Mouse (Mus musculus): ENCODE measurements around the gene Col25a1. TPM values are rescaled to one million over a fixed set of nuclear protein-coding genes. Genes with fewer than 3 reads are reported as not detected.
A peak's percentile ranks its signal among the peaks of the same experiment; 100 is the strongest.

Col25a1 gene
- total and polyA plus RNA-seq, 2 experiments from 2014 or later, result 10.6 to 28.0 TPM

DNA sequence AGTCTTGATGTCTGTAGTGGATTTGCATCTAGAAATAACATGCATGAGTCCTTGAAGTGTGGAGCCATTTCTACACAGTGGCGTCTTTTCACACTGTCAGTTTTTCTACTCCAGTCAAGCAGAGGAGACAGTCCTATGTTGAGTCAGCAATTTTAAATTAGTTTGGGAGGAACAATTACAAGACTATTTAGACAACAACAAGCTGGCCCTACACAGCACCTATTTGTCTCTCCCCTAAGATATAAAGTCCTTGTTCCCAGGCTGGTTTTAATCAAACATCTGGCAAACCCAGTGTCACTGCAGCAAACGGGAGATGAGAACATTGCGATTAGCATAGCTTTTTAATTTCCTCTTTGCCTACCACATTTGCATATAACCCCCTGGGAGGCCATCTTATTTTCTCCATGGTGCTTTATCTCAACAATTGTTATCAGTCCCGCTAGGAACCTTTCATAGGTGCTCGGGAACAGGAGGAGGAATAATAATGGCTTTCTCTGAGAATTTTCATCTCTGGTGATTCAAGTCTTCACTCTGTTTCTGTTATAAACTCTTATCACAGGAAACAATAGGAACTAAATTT, 37.1 kb upstream of the Col25a1 start:
- 43% methylated on average over 5 of the region's 5 CpGs for WGBS
- H3K4me3 ChIP-seq (ENCODE audit: low read depth, low read length), result no peak overlapping the region
- no peak for TF ChIP-seq CTCF (IDR thresholded peaks at IDR 0.05)
- H3K9me3 ChIP-seq (ENCODE audit: low read length), result no peaks in the 10 kb centered on the region
- no peak overlapping the region for H3K27ac ChIP-seq (ENCODE audit: low read depth, low read length)
- H3K36me3 ChIP-seq (ENCODE audit: insufficient read depth, low read length), result no peaks in the 10 kb centered on the region
- ATAC-seq (ENCODE audit: low FRiP score), result no peak
- no peak overlapping the region for H3K4me2 ChIP-seq (ENCODE audit: low read depth, low read length, poor library complexity, severe bottlenecking)
- no peaks in the 10 kb centered on the region for H3K4me1 ChIP-seq (ENCODE audit: insufficient read depth, low read length)
- DNase-seq (ENCODE audit: low spot score), result no peak
- no peaks in the 10 kb centered on the region for H3K27me3 ChIP-seq (ENCODE audit: insufficient read depth, low read length)
- no peak overlapping the region for H3K9ac ChIP-seq (replicated peaks; ENCODE audit: low read length, poor library complexity, severe bottlenecking)

DNA sequence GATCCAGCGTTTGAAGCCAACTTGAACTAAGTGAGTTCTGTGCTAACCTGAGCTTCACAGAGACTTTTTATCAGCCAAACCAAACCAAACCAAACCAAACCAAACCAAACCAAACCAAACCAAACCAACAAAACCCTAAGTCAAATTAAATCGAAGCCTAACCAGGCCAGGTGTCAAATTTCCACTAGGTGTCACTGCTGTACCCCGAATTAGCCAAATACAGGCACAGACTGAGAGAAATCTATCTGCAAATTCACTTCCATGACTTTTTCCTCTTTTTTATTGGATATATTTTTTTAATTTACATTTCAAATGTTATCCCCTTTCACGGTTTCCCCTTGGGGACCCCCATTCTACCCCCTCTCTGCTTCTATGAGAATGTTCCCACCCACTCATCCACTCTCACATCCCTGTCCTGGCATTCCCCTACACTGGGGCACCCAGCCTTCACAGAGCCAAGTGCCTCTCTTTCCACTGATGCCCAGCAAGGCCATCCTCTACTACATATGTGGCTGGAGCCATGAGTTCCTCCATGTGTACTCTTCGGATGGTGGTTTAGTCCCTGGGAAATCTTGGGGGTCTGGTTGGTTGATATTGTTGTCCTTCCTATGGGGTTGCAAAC, 36.0 kb upstream of the Col25a1 start:
- Histone ChIP-seq H3K36me3 (ENCODE audit: insufficient read depth, low read length) (no peaks in the 10 kb centered on the region), H3K27me3 (ENCODE audit: insufficient read depth, low read length) (no peaks in the 10 kb centered on the region), H3K4me2 (ENCODE audit: low read depth, low read length, poor library complexity, severe bottlenecking) (no peak overlapping the region), H3K27ac (ENCODE audit: low read depth, low read length) (no peak overlapping the region), H3K9me3 (ENCODE audit: low read length) (no peaks in the 10 kb centered on the region), H3K4me3 (ENCODE audit: low read depth, low read length) (no peak overlapping the region), H3K9ac (replicated peaks; ENCODE audit: low read length, poor library complexity, severe bottlenecking) (no peak overlapping the region), H3K4me1 (ENCODE audit: insufficient read depth, low read length) (no peaks in the 10 kb centered on the region)
- TF ChIP-seq CTCF (IDR thresholded peaks at IDR 0.05), result peak; percentile 90
- ATAC-seq (ENCODE audit: low FRiP score) (peak; percentile 49; the same call in 1 of the 2 replicates), DNase-seq (ENCODE audit: low spot score) (peak; percentile 67)
- 45% methylated on average over 5 of the region's 5 CpGs for WGBS

DNA sequence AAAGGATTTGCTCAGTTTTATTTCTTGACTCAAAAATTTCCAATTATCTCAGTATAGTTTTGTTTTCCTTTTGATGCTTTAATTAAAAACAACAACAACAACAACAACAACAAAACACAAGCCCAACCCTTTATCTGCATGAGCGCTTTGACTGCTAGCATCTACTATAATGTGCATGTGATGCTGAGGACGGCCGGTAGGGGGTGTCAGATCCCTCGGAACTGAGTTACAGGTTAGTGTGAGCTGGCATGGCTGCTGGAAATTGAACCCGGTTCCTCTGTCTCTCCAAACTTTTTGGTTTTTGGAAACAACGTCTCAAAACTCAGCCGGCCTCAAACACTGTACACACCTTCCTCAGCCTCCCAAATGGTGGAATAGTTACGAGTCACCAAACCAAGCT, 27.8 kb upstream of the Col25a1 start:
- peak; percentile 44 for TF ChIP-seq CTCF (IDR thresholded peaks at IDR 0.05)
- 79% methylated on average over 8 of the region's 8 CpGs for WGBS

GRCm38 (mm10) chr3:130104471-130104870, 26.8 kb upstream of the Col25a1 start:
- Histone ChIP-seq H3K9ac (replicated peaks; ENCODE audit: low read length, poor library complexity, severe bottlenecking) (no peak overlapping the region), H3K27ac (ENCODE audit: low read depth, low read length) (no peak overlapping the region), H3K9me3 (ENCODE audit: low read length) (no peaks in the 10 kb centered on the region), H3K4me3 (ENCODE audit: low read depth, low read length) (no peak overlapping the region), H3K4me2 (ENCODE audit: low read depth, low read length, poor library complexity, severe bottlenecking) (no peak overlapping the region), H3K27me3 (ENCODE audit: insufficient read depth, low read length) (no peaks in the 10 kb centered on the region), H3K36me3 (ENCODE audit: insufficient read depth, low read length) (no peaks in the 10 kb centered on the region), H3K4me1 (ENCODE audit: insufficient read depth, low read length) (no peaks in the 10 kb centered on the region)
- ATAC-seq (ENCODE audit: low FRiP score), result no peak
- WGBS, result 88% methylated on average over 9 of the region's 9 CpGs
- TF ChIP-seq CTCF (IDR thresholded peaks at IDR 0.05), result no peak
- no peak for DNase-seq (ENCODE audit: low spot score)

More for the DNA sequence above, 27.8 kb upstream of the Col25a1 start:
- Histone ChIP-seq H3K36me3 (ENCODE audit: insufficient read depth, low read length) (no peaks in the 10 kb centered on the region), H3K27ac (ENCODE audit: low read depth, low read length) (no peak overlapping the region), H3K9ac (replicated peaks; ENCODE audit: low read length, poor library complexity, severe bottlenecking) (no peak overlapping the region), H3K4me1 (ENCODE audit: insufficient read depth, low read length) (no peaks in the 10 kb centered on the region), H3K9me3 (ENCODE audit: low read length) (no peaks in the 10 kb centered on the region), H3K4me3 (ENCODE audit: low read depth, low read length) (no peak overlapping the region), H3K4me2 (ENCODE audit: low read depth, low read length, poor library complexity, severe bottlenecking) (no peak overlapping the region), H3K27me3 (ENCODE audit: insufficient read depth, low read length) (no peaks in the 10 kb centered on the region)
- ATAC-seq (ENCODE audit: low FRiP score) (no peak), DNase-seq (ENCODE audit: low spot score) (no peak)

DNA sequence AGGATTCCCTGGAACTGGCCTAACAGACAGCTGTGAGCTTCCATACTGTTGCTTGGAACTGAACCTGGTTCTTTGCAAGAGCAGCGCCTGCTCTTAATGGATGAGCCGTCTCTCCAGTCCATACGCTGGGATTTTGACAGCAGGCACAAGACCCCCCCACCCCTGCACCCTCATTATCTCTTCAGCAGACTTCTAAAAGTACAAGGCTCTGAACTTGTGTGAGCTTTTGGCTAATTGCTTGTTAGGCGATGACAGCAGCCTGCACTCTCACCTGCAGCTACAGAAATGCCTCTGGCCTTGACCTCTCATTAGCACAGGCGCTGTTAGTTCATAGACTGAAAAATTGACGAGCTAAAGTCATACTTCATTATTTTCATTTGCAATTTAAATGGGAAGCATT, 14.4 kb upstream of the Col25a1 start:
- no peaks in the 10 kb centered on the region for H3K27me3 ChIP-seq (ENCODE audit: insufficient read depth, low read length)
- no peak overlapping the region for H3K4me3 ChIP-seq (ENCODE audit: low read depth, low read length)
- no peak for TF ChIP-seq CTCF (IDR thresholded peaks at IDR 0.05)
- no peaks in the 10 kb centered on the region for H3K4me1 ChIP-seq (ENCODE audit: insufficient read depth, low read length)
- H3K9ac ChIP-seq (replicated peaks; ENCODE audit: low read length, poor library complexity, severe bottlenecking), result no peak overlapping the region
- whole genome bisulfite sequencing, result 74% methylated on average over 6 of the region's 6 CpGs
- H3K27ac ChIP-seq (ENCODE audit: low read depth, low read length), result no peak overlapping the region
- no peaks in the 10 kb centered on the region for H3K36me3 ChIP-seq (ENCODE audit: insufficient read depth, low read length)
- no peaks in the 10 kb centered on the region for H3K9me3 ChIP-seq (ENCODE audit: low read length)
- H3K4me2 ChIP-seq (ENCODE audit: low read depth, low read length, poor library complexity, severe bottlenecking), result no peak overlapping the region
- ATAC-seq (ENCODE audit: low FRiP score) (no peak), DNase-seq (ENCODE audit: low spot score) (no peak)

- no peak for ATAC-seq (ENCODE audit: low FRiP score)
- no peak overlapping the region for H3K4me3 ChIP-seq (ENCODE audit: low read depth, low read length)
- 60% methylated on average over 8 of the region's 8 CpGs for WGBS
- no peaks in the 10 kb centered on the region for H3K36me3 ChIP-seq (ENCODE audit: insufficient read depth, low read length)
- peak; percentile 9 for DNase-seq (ENCODE audit: low spot score)
- no peak overlapping the region for H3K4me2 ChIP-seq (ENCODE audit: low read depth, low read length, poor library complexity, severe bottlenecking)
- TF ChIP-seq CTCF (IDR thresholded peaks at IDR 0.05), result no peak
- H3K4me1 ChIP-seq (ENCODE audit: insufficient read depth, low read length), result 0 out of 2 replicates have a peak, but pooled peaks cover 5% of the 10 kb centered on the region
- no peaks in the 10 kb centered on the region for H3K27me3 ChIP-seq (ENCODE audit: insufficient read depth, low read length)
- no peaks in the 10 kb centered on the region for H3K9me3 ChIP-seq (ENCODE audit: low read length)
- no peak overlapping the region for H3K27ac ChIP-seq (ENCODE audit: low read depth, low read length)
- no peak overlapping the region for H3K9ac ChIP-seq (replicated peaks; ENCODE audit: low read length, poor library complexity, severe bottlenecking)
Observed at GRCm38 (mm10) chr3:130127840-130128239, 3.5 kb upstream of the Col25a1 start.
